Mouse (Mus musculus) lung, postnatal 14 days (tissue): Measurements from ENCODE around the gene Abr.
A peak's percentile ranks its signal among the peaks of the same experiment; 100 is the strongest.

Experiments
- DNase-seq: peaks from one replicate; pipeline ENCODE4 v3.0.0; 2021

Abr gene

GRCm38 (mm10) chr11:76622152-76622565, at the start of gene Abr:
Gene Abr (minus strand): TSS chr11:76622314.
- DNase-seq, result peak; percentile 45

GRCm38 (mm10) chr11:76667807-76668206, 45.7 kb upstream of the Abr start:
- no peak for DNase-seq

GRCm38 (mm10) chr11:76666002-76666649, 44.0 kb upstream of the Abr start:
- no peak for DNase-seq

GRCm38 (mm10) chr11:76661790-76662468, 39.8 kb upstream of the Abr start:
- DNase-seq, result no peak

- DNase-seq, result no peak
Measured at GRCm38 (mm10) chr11:76659138-76659930, 37.2 kb upstream of the Abr start.

GRCm38 (mm10) chr11:76657450-76657970, 35.4 kb upstream of the Abr start:
- no peak for DNase-seq

- peak; percentile 66 for DNase-seq
Measured at GRCm38 (mm10) chr11:76655106-76655505, 33.0 kb upstream of the Abr start.

- no peak for DNase-seq
Measured at GRCm38 (mm10) chr11:76652838-76653334, 30.8 kb upstream of the Abr start.

GRCm38 (mm10) chr11:76650862-76651560, 28.9 kb upstream of the Abr start:
- DNase-seq, result no peak

- peak; percentile 78 for DNase-seq
Measured at GRCm38 (mm10) chr11:76647500-76647899, 25.4 kb upstream of the Abr start.

- DNase-seq, result no peak
Measured at GRCm38 (mm10) chr11:76647062-76647461, 24.9 kb upstream of the Abr start.

- DNase-seq, result peak; percentile 94
Measured at GRCm38 (mm10) chr11:76645955-76646354, 23.8 kb upstream of the Abr start.

GRCm38 (mm10) chr11:76645036-76645435, 22.9 kb upstream of the Abr start:
- no peak for DNase-seq

- DNase-seq, result no peak
Measured at GRCm38 (mm10) chr11:76644257-76644656, 22.1 kb upstream of the Abr start.

- DNase-seq, result no peak
Measured at GRCm38 (mm10) chr11:76640231-76640630, 18.1 kb upstream of the Abr start.

- DNase-seq, result no peak
Measured at GRCm38 (mm10) chr11:76639269-76639985, 17.3 kb upstream of the Abr start.

GRCm38 (mm10) chr11:76630487-76630886, 8.4 kb upstream of the Abr start:
- peak; percentile 44 for DNase-seq

- no peak for DNase-seq
Measured at GRCm38 (mm10) chr11:76630023-76630422, 7.9 kb upstream of the Abr start.

GRCm38 (mm10) chr11:76628613-76629012, 6.5 kb upstream of the Abr start:
- no peak for DNase-seq

- no peak for DNase-seq
Measured at GRCm38 (mm10) chr11:76624881-76625280, 2.8 kb upstream of the Abr start.

GRCm38 (mm10) chr11:76624071-76624470, 2.0 kb upstream of the Abr start:
- no peak for DNase-seq
